Mouse (Mus musculus): Measurements from ENCODE around the gene Actn4. TPM values are rescaled to one million over a fixed set of nuclear protein-coding genes. Genes with fewer than 3 reads are reported as not detected.

Actn4 gene
- polyA plus RNA-seq, 1 experiment = 340 TPM

- Histone ChIP-seq H3K4me3 (ENCODE audit: insufficient read depth, low read depth, low read length) (no peak overlapping the region), H3K27ac (ENCODE audit: insufficient read depth, low read depth, low read length) (peak overlapping the region; percentile 97), H3K4me1 (ENCODE audit: control insufficient read depth, insufficient read depth, low read length) (peaks cover 72% of the 10 kb centered on the region), H3K36me3 (ENCODE audit: control insufficient read depth, insufficient read depth, low read length) (no peaks in the 10 kb centered on the region), H3K27me3 (replicated peaks; ENCODE audit: control insufficient read depth, insufficient read depth, low read length) (no peaks in the 10 kb centered on the region)
- TF ChIP-seq CTCF (conservative IDR thresholded peaks at IDR 0.05; ENCODE audit: insufficient read depth, insufficient read length, low read depth, low read length) (no peak), POLR2A (IDR thresholded peaks at IDR 0.05; ENCODE audit: low read depth, low read length) (no peak)
- peak; percentile 76 for DNase-seq
- 10% methylated on average over 4 of the region's 4 CpGs for WGBS
Measured at GRCm38 (mm10) chr7:28923865-28924291, 38.3 kb downstream of the Actn4 start.

DNA sequence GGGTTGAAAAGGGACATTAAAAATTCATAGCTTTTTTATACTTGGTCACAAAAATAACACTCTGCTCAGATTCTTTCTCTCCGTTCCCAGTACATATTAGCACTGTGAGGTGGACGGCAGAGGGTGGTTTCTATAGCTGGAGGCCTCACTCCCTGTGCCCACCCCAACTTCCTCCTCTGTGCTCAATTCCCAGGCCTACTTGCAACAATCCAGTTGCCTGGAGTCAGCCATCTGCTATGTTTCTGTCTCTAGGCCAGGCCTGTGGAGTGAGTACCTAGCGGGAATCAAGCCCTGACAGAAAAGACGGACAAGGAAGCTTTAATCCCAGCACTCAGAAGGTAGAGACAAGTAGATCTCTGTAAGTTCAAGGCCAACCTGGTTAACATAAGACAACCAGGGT is 39.5 kb downstream of the Actn4 start:
- Histone ChIP-seq H3K36me3 (ENCODE audit: control insufficient read depth, insufficient read depth, low read length) (no peaks in the 10 kb centered on the region; the same call in 1 of the 2 replicates), H3K4me3 (ENCODE audit: insufficient read depth, low read depth, low read length) (no peak overlapping the region), H3K4me1 (ENCODE audit: control insufficient read depth, insufficient read depth, low read length) (peaks cover 79% of the 10 kb centered on the region), H3K27me3 (replicated peaks; ENCODE audit: control insufficient read depth, insufficient read depth, low read length) (no peaks in the 10 kb centered on the region), H3K27ac (ENCODE audit: insufficient read depth, low read depth, low read length) (peak overlapping the region; percentile 97)
- no peak for TF ChIP-seq CTCF (conservative IDR thresholded peaks at IDR 0.05; ENCODE audit: insufficient read depth, insufficient read length, low read depth, low read length)
- no peak for TF ChIP-seq POLR2A (IDR thresholded peaks at IDR 0.05; ENCODE audit: low read depth, low read length)
- no peak for DNase-seq
- WGBS = 47% methylated on average over 4 of the region's 4 CpGs

- Histone ChIP-seq H3K27me3 (replicated peaks; ENCODE audit: control insufficient read depth, insufficient read depth, low read length) (no peaks in the 10 kb centered on the region), H3K36me3 (ENCODE audit: control insufficient read depth, insufficient read depth, low read length) (no peaks in the 10 kb centered on the region; the same call in 1 of the 2 replicates), H3K4me3 (ENCODE audit: insufficient read depth, low read depth, low read length) (no peak overlapping the region), H3K4me1 (ENCODE audit: control insufficient read depth, insufficient read depth, low read length) (peaks cover 86% of the 10 kb centered on the region), H3K27ac (ENCODE audit: insufficient read depth, low read depth, low read length) (peak overlapping the region; percentile 97)
- no peak for TF ChIP-seq CTCF (conservative IDR thresholded peaks at IDR 0.05; ENCODE audit: insufficient read depth, insufficient read length, low read depth, low read length)
- no peak for TF ChIP-seq POLR2A (IDR thresholded peaks at IDR 0.05; ENCODE audit: low read depth, low read length)
- 47% methylated on average over 8 of the region's 8 CpGs for WGBS
- no peak for DNase-seq
Measured at GRCm38 (mm10) chr7:28921722-28922465, 40.2 kb downstream of the Actn4 start.

GRCm38 (mm10) chr7:28921178-28921577 is 41.0 kb downstream of the Actn4 start:
- H3K4me3 ChIP-seq (ENCODE audit: insufficient read depth, low read depth, low read length) = no peak overlapping the region
- TF ChIP-seq POLR2A (IDR thresholded peaks at IDR 0.05; ENCODE audit: low read depth, low read length) (no peak), CTCF (conservative IDR thresholded peaks at IDR 0.05; ENCODE audit: insufficient read depth, insufficient read length, low read depth, low read length) (no peak)
- H3K27me3 ChIP-seq (replicated peaks; ENCODE audit: control insufficient read depth, insufficient read depth, low read length) = no peaks in the 10 kb centered on the region
- no peaks in the 10 kb centered on the region; the same call in 1 of the 2 replicates for H3K36me3 ChIP-seq (ENCODE audit: control insufficient read depth, insufficient read depth, low read length)
- H3K4me1 ChIP-seq (ENCODE audit: control insufficient read depth, insufficient read depth, low read length) = peaks cover 85% of the 10 kb centered on the region
- peak overlapping the region; percentile 97 for H3K27ac ChIP-seq (ENCODE audit: insufficient read depth, low read depth, low read length)
- no peak for DNase-seq
- 81% methylated on average over 3 of the region's 3 CpGs for WGBS

- TF ChIP-seq POLR2A (IDR thresholded peaks at IDR 0.05; ENCODE audit: low read depth, low read length) (no peak), CTCF (conservative IDR thresholded peaks at IDR 0.05; ENCODE audit: insufficient read depth, insufficient read length, low read depth, low read length) (no peak)
- 8% methylated on average over 6 of the region's 6 CpGs for WGBS
- Histone ChIP-seq H3K4me3 (ENCODE audit: insufficient read depth, low read depth, low read length) (no peak overlapping the region), H3K4me1 (ENCODE audit: control insufficient read depth, insufficient read depth, low read length) (peaks cover 72% of the 10 kb centered on the region), H3K36me3 (ENCODE audit: control insufficient read depth, insufficient read depth, low read length) (peaks cover 6% of the 10 kb centered on the region), H3K27me3 (replicated peaks; ENCODE audit: control insufficient read depth, insufficient read depth, low read length) (no peaks in the 10 kb centered on the region), H3K27ac (ENCODE audit: insufficient read depth, low read depth, low read length) (peak overlapping the region; percentile 83)
- peak; percentile 87 for DNase-seq
Measured at GRCm38 (mm10) chr7:28919815-28920214, 42.3 kb downstream of the Actn4 start.

GRCm38 (mm10) chr7:28918540-28918939 is 43.6 kb downstream of the Actn4 start:
- Histone ChIP-seq H3K36me3 (ENCODE audit: control insufficient read depth, insufficient read depth, low read length) (peaks cover 8% of the 10 kb centered on the region), H3K27me3 (replicated peaks; ENCODE audit: control insufficient read depth, insufficient read depth, low read length) (no peaks in the 10 kb centered on the region), H3K4me3 (ENCODE audit: insufficient read depth, low read depth, low read length) (no peak overlapping the region), H3K4me1 (ENCODE audit: control insufficient read depth, insufficient read depth, low read length) (peaks cover 60% of the 10 kb centered on the region), H3K27ac (ENCODE audit: insufficient read depth, low read depth, low read length) (peak overlapping the region; percentile 83)
- TF ChIP-seq CTCF (conservative IDR thresholded peaks at IDR 0.05; ENCODE audit: insufficient read depth, insufficient read length, low read depth, low read length) (no peak), POLR2A (IDR thresholded peaks at IDR 0.05; ENCODE audit: low read depth, low read length) (no peak)
- 61% methylated on average over 8 of the region's 8 CpGs for WGBS
- DNase-seq = no peak
